In the genomic region with DNA sequence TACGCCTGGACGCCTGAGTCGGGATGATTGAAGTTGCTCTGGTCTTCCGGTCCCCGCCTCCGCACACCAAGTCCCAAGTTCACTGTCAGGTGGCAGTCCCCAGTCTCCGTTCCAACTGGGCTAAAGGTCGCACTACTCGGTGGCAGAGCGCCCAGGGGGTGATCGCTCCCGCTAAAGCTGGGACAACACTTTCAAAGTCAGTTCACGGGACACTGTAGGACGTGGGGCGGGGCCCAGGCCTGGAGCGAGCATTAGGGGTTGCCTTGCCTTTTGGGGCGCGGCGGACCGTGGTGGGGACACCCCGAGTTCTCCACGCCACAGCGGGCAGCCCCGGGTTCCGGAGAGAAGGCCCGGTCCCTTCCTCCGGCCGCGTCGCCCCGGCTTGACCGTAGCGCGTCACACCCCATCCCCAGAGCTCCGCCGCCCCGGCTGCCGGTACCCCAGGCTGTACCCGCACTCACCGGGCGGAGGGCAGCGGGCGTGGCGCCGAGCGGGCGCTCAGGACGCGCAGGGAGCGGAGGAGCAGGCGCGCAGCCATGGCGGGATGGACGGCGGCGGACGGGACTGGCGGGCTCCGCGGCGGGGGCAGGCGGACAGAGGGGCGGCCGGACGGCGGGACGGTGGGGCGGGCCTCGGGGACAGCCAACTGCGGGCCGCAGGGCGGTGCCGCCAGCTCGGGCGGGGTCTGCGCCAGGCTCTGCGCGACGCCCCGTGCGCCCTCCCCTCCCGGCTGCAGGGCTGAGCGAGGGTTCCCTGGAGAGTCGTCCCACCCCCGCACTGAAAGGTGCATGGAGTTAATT, we compare ENCODE assay signal across 8 mouse cellular contexts. TPM values are rescaled to one million over a fixed set of nuclear protein-coding genes. Genes with fewer than 3 reads are reported as not detected.
A peak's percentile ranks its signal among the peaks of the same experiment; 100 is the strongest.
DNase-seq lines count a peak whose midpoint lies in the region; ATAC-seq and TF ChIP-seq lines count a peak whose summit lies in the region.

A gene (minus strand): TSS at position 566 of the 800 bp plus-strand sequence.

- no peaks in the 10 kb centered on the region for H3K36me3 ChIP-seq in hindbrain, postnatal 0 days (ENCODE audit: insufficient read depth, low read length)

- TF ChIP-seq CTCF in cortical plate, adult 2 months (IDR thresholded peaks at IDR 0.05; ENCODE audit: extremely low read depth, insufficient read depth, low read length) = no peak
- TF ChIP-seq CTCF in hindbrain, postnatal 0 days (IDR thresholded peaks at IDR 0.05; ENCODE audit: low read depth) = no peak
- TF ChIP-seq CTCF in left cerebral cortex, adult 2 months (IDR thresholded peaks at IDR 0.05) = no peak

- TF ChIP-seq POLR2A in cortical plate, adult 2 months (IDR thresholded peaks at IDR 0.05; ENCODE audit: extremely low read depth, insufficient read depth, low read length) = no peak

- under 1% methylated on average over 84 of the region's 85 CpGs for WGBS in hindbrain, postnatal 0 days

- no peaks in the 10 kb centered on the region for H3K27me3 ChIP-seq in hindbrain, postnatal 0 days (ENCODE audit: insufficient read depth, low read length)

- peak; percentile 85 to 88 for DNase-seq in gastrocnemius, adult 8-10 months (ENCODE audit: low spot score in 2 of 2)
- DNase-seq in hindbrain, postnatal 0 days (ENCODE audit: low spot score) = peak; percentile 76
- peak; percentile 58 to 64 for DNase-seq in left cerebral cortex, adult 2 months (ENCODE audit: extremely low spot score in 1 of 2, low spot score in 2 of 2)
- DNase-seq in right cerebral cortex, adult 2 months (ENCODE audit: low spot score in 2 of 2) = peak; percentile 56 to 58
- DNase-seq in urinary bladder, postnatal 14 days (ENCODE audit: low spot score) = peak; percentile 88

- H3K4me1 ChIP-seq in cortical plate, adult 2 months (ENCODE audit: control insufficient read depth, insufficient read depth, low read length) = no peaks in the 10 kb centered on the region
- H3K4me1 ChIP-seq in hindbrain, postnatal 0 days (ENCODE audit: insufficient read depth, low read length) = no peaks in the 10 kb centered on the region

- ATAC-seq in activated CD4-positive, CD25-positive, alpha-beta regulatory T cell, adult 4 months = peak; percentile 77
- peak; percentile 94 for ATAC-seq in hindbrain, postnatal 0 days
- ATAC-seq in megakaryocyte, adult 5-6 weeks (ENCODE audit: poor library complexity, severe bottlenecking) = peak; percentile 82

- peak within 1 kb of the TSS; percentile 86 for H3K27ac ChIP-seq in cortical plate, adult 2 months (ENCODE audit: insufficient read depth, low read length)
- peak within 1 kb of the TSS; percentile 90 for H3K27ac ChIP-seq in hindbrain, postnatal 0 days
- peak within 1 kb of the TSS; percentile 84 for H3K27ac ChIP-seq in left cerebral cortex, adult 2 months

- peak within 1 kb of the TSS; percentile 43 for H3K4me3 ChIP-seq in cortical plate, adult 2 months (ENCODE audit: insufficient read depth, low read length)
- peak within 1 kb of the TSS; percentile 82 for H3K4me3 ChIP-seq in hindbrain, postnatal 0 days (ENCODE audit: low read length)
- H3K4me3 ChIP-seq in left cerebral cortex, adult 2 months = peak within 1 kb of the TSS; percentile 77

- peak within 1 kb of the TSS; percentile 62 for H3K4me2 ChIP-seq in hindbrain, postnatal 0 days (ENCODE audit: low read depth, low read length)

- intact Hi-C loops in left cerebral cortex, adult 2 months (cut with DNase I) = loop anchor here (2.0 kb wide), 1 partner anchor 46 kb away; a partner anchor contains a TSS

- no peaks in the 10 kb centered on the region for H3K9me3 ChIP-seq in hindbrain, postnatal 0 days (ENCODE audit: low read length)

- peak within 1 kb of the TSS; percentile 71 for H3K9ac ChIP-seq in hindbrain, postnatal 0 days (replicated peaks; ENCODE audit: low read length)

RNA-seq across cellular contexts. Expression of the gene that starts here (rescaled TPM):
- polyA plus RNA-seq in activated CD4-positive, CD25-positive, alpha-beta regulatory T cell, adult 4 months (2017; shearing (Covaris generic)) = 10 to 100 TPM; 39.2 to 41.8 TPM
- polyA plus RNA-seq in cortical plate, adult 2 months (2012; rRNA removed) = 30.0 and 31.8 TPM in 2 replicates
- total RNA-seq in gastrocnemius, adult 8-10 months (2022) = 100 to 1,000 TPM; 221 to 291 (median 229) TPM
- 7.5 and 7.8 TPM in 2 replicates for total RNA-seq in hindbrain, postnatal 0 days (2014; rRNA removed)
- polyA plus RNA-seq in hindbrain, postnatal 0 days (2015; fragmentation: Nextera tagmentation; extraction: Ambion mirVana) = 96.9 and 111 TPM in 2 replicates
- total RNA-seq in left cerebral cortex, adult 2 months (2021) = 10 to 100 TPM; 28.8 to 32.4 TPM
- total RNA-seq in megakaryocyte, adult 5-6 weeks (2015) = 75.7 and 87.7 TPM in 2 replicates
- total RNA-seq in megakaryocyte, adult 5-6 weeks (2017) = 54.4 and 62.6 TPM in 2 replicates

Comparison
In these comparisons a context has a peak if more than half of its experiments do, and no peak if none do; other contexts are left out.
1. Peak in every context shown above with its lines: DNase-seq, ATAC-seq, H3K4me3 ChIP-seq and H3K27ac ChIP-seq.